Mouse (Mus musculus): Measurements from ENCODE around the gene Polr3gl. TPM values are rescaled to one million over a fixed set of nuclear protein-coding genes. Genes with fewer than 3 reads are reported as not detected.

Gene Polr3gl
- polyA plus RNA-seq, 1 experiment from 2014 or later: 40.2 TPM

Other genes starting within 250 kb of the Polr3gl start
- not detected in 2 replicates for gene BC107364, start 141.9 kb downstream of the Polr3gl start, polyA plus RNA-seq (2015; fragmentation: Nextera tagmentation; extraction: Ambion mirVana)
- gene Hfe2, start 69.0 kb downstream of the Polr3gl start, polyA plus RNA-seq (2015; fragmentation: Nextera tagmentation; extraction: Ambion mirVana): 0.25 and 0.36 TPM in 2 replicates
- 49.1 and 51.0 TPM in 2 replicates for gene Txnip, start 36.2 kb downstream of the Polr3gl start, polyA plus RNA-seq (2015; fragmentation: Nextera tagmentation; extraction: Ambion mirVana)
- gene Gm16253, start 17.2 kb downstream of the Polr3gl start, polyA plus RNA-seq (2015; fragmentation: Nextera tagmentation; extraction: Ambion mirVana): 1.2 and 1.3 TPM in 2 replicates
- gene Ankrd34a, start 2.5 kb upstream of the Polr3gl start, polyA plus RNA-seq (2015; fragmentation: Nextera tagmentation; extraction: Ambion mirVana): 6.6 and 6.7 TPM in 2 replicates
- gene Lix1l, start 7.0 kb upstream of the Polr3gl start, polyA plus RNA-seq (2015; fragmentation: Nextera tagmentation; extraction: Ambion mirVana): 6.9 and 7.2 TPM in 2 replicates
- gene Rbm8a, start 35.8 kb upstream of the Polr3gl start, polyA plus RNA-seq (2015; fragmentation: Nextera tagmentation; extraction: Ambion mirVana): 161 and 168 TPM in 2 replicates
- gene Pex11b, start 41.2 kb upstream of the Polr3gl start, polyA plus RNA-seq (2015; fragmentation: Nextera tagmentation; extraction: Ambion mirVana): 48.2 and 54.0 TPM in 2 replicates
- 0.06 and 0.10 TPM in 2 replicates for gene Gm42957, start 41.3 kb upstream of the Polr3gl start, polyA plus RNA-seq (2015; fragmentation: Nextera tagmentation; extraction: Ambion mirVana)
- 0.40 and 0.57 TPM in 2 replicates for gene Itga10, start 51.4 kb upstream of the Polr3gl start, polyA plus RNA-seq (2015; fragmentation: Nextera tagmentation; extraction: Ambion mirVana)
- gene Ankrd35, start 76.0 kb upstream of the Polr3gl start, polyA plus RNA-seq (2015; fragmentation: Nextera tagmentation; extraction: Ambion mirVana): 0.57 and 2.3 TPM in 2 replicates
- 28.8 and 31.0 TPM in 2 replicates for gene Pias3, start 102.2 kb upstream of the Polr3gl start, polyA plus RNA-seq (2015; fragmentation: Nextera tagmentation; extraction: Ambion mirVana)
- gene Nudt17, start 114.4 kb upstream of the Polr3gl start, polyA plus RNA-seq (2015; fragmentation: Nextera tagmentation; extraction: Ambion mirVana): 6.4 and 7.2 TPM in 2 replicates
- 41.1 and 42.0 TPM in 2 replicates for gene Polr3c, start 133.4 kb upstream of the Polr3gl start, polyA plus RNA-seq (2015; fragmentation: Nextera tagmentation; extraction: Ambion mirVana)
- 68.6 and 71.7 TPM in 2 replicates for gene Rnf115, start 133.5 kb upstream of the Polr3gl start, polyA plus RNA-seq (2015; fragmentation: Nextera tagmentation; extraction: Ambion mirVana)
- gene Pdzk1, start 235.1 kb upstream of the Polr3gl start, polyA plus RNA-seq (2015; fragmentation: Nextera tagmentation; extraction: Ambion mirVana): 0.15 TPM in 1 of 2 replicates, not detected in the other
- gene Cd160, start 235.2 kb upstream of the Polr3gl start, polyA plus RNA-seq (2015; fragmentation: Nextera tagmentation; extraction: Ambion mirVana): 0.09 TPM in 2 replicates

All from forebrain, embryonic 13.5 days (tissue).